Mouse (Mus musculus): ENCODE data around the gene Fahd2a.

DNA sequence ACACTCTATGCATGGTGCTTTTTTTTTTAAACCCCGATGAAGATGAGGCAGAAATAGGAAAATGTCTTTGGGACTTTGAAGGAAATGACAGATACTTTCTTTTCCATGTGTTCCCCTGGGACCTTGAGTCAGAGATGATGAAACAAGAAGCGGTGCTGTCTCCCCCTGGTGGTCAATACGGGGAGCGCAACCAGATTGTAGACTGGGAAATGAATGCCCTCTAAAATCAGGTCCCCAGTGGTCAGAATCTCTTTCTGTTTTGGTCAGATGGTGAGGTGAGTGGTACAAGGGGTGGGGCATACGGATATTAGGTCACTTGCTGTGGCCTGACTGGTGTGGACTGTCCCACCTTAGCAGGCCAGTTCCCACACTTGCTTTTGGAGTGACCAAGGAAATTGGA is 9.4 kb upstream of the Fahd2a start:
- TF ChIP-seq CTCF (IDR thresholded peaks at IDR 0.05; ENCODE audit: extremely low read depth, insufficient read length, insufficient replicate concordance, low read depth, low read length) (peak; percentile 89; the same call in 1 of the 2 replicates), POLR2A (IDR thresholded peaks at IDR 0.05; ENCODE audit: low read depth, low read length) (no peak)
